Mouse (Mus musculus) forebrain, embryonic 10.5 days (tissue): ENCODE results near the gene Aoc3. TPM values are rescaled to one million over a fixed set of nuclear protein-coding genes. Genes with fewer than 3 reads are reported as not detected.

Experiments used
- DNase-seq: peaks from one replicate; pipeline ENCODE4 v3.0.0-alpha.2; 2017; ENCODE audit warnings: low spot score; ENCODE audit errors: extremely low spot score
- H3K27ac ChIP-seq: fragments of 300-500 bp; sonication (generic); 2 replicates; pipeline ENCODE4 v1.5.1; 2016; ENCODE audit warnings: mild to moderate bottlenecking
- H3K27me3 ChIP-seq: fragments of 300-500 bp; sonication (generic); 2 replicates; pipeline ENCODE4 v1.6.1; 2016; ENCODE audit warnings: mild to moderate bottlenecking; ENCODE audit not compliant: poor library complexity, severe bottlenecking
- H3K36me3 ChIP-seq: fragments of 300-500 bp; sonication (generic); replicated peaks from 2 replicates; pipeline ENCODE4 v1.6.1; 2016; ENCODE audit warnings: mild to moderate bottlenecking, moderate library complexity
- H3K4me1 ChIP-seq: fragments of 300-500 bp; sonication (generic); 2 replicates; pipeline ENCODE4 v1.6.1; 2016
- H3K4me3 ChIP-seq: fragments of 300-500 bp; sonication (generic); 2 replicates; pipeline ENCODE4 v1.5.1; 2016; ENCODE audit warnings: mild to moderate bottlenecking, moderate library complexity
- H3K9me3 ChIP-seq: fragments of 300-500 bp; sonication (generic); 2 replicates; pipeline ENCODE4 v1.6.1; 2016; ENCODE audit warnings: mild to moderate bottlenecking, moderate library complexity
- WGBS: fragments of 180-500 bp; shearing (Covaris S2); methylation state at CpG from one replicate; pipeline ENCODE4 v1.1.7; 2016; 5-methylcytosine and 5-hydroxymethylcytosine counted together
- polyA plus RNA-seq: library from polyadenylated mRNA; unstranded; fragments of >200 nt; fragmentation: Nextera tagmentation; extraction: Ambion mirVana; gene quantifications from 2 replicates; pipeline ENCODE4 v1.2.1, GENCODE M21; 2016

The Aoc3 gene
- polyA plus RNA-seq, result not detected in 2 replicates

DNA sequence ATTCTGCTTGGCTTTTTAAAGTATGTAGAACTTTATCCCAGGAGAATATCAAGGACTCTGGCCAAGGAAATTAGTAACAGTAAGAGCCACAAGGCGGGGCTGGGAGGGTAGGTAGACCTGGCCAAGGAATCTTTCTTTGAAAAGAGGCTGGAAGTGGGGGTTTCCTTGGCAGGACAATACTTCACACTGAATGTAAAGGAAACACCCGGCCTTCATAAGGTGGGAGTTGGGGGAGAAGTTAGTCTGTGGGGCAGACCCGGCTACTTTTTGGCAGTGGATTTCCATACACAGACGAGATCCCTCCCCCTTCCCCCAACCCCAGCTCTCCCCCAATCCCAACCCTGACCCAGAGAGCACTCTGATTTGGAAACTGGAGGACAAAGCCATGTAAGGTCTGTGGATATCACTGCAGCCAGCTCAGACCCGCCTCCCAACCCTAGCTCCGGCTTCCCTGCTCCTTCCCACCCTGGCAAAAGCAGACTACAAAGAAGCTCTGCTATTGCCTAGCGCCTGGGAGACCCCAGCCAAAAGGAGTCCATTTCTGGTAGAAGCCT lies at the start of gene Aoc3:
Gene Aoc3, plus strand, starts transcription at position 235 of the 554 bp plus-strand sequence.
- WGBS, result 82% methylated on average over 7 of the region's 7 CpGs
- Histone ChIP-seq H3K4me3 (no peak within 1 kb of the TSS), H3K27ac (0 out of 2 replicates have a peak within 1 kb of the TSS, but pooled peaks have one; percentile 1), H3K27me3 (no peaks in the 10 kb centered on the region), H3K36me3 (peaks cover 22% of the 10 kb centered on the region), H3K4me1 (peaks cover 20% of the 10 kb centered on the region), H3K9me3 (no peaks in the 10 kb centered on the region)
- no peak for DNase-seq

DNA sequence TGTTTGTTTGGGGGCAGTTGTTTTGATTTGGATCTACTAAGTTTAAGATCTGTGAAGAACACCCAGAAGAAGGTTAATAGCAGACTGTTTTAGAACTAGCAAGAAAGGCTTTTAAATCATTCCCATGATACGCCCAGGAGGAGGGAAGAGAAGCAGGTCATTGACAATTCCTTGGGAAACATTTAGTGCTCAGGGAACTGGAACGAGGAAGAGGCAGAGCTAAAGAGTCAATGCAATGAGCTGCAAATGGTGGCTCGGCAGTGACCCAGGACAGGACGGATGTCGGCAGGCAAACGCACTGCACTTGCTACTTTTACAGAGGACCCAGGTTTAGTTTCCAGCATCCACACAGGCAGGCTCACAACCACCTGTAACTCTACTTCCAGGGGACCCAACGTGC lies 49.6 kb upstream of the Aoc3 start:
- Histone ChIP-seq H3K4me3 (no peak overlapping the region), H3K4me1 (peaks cover 51% of the 10 kb centered on the region), H3K27me3 (peaks cover 63% of the 10 kb centered on the region), H3K27ac (no peak overlapping the region), H3K9me3 (no peaks in the 10 kb centered on the region), H3K36me3 (peaks cover 22% of the 10 kb centered on the region)
- 54% methylated on average over 7 of the region's 7 CpGs for WGBS
- DNase-seq, result no peak

- 17% methylated on average over 5 of the region's 5 CpGs for WGBS
- Histone ChIP-seq H3K4me3 (0 out of 2 replicates have a peak overlapping the region, but pooled peaks have one; percentile 14), H3K27ac (peak overlapping the region; percentile 35; the same call in 1 of the 2 replicates), H3K9me3 (no peaks in the 10 kb centered on the region), H3K27me3 (peaks cover 44% of the 10 kb centered on the region), H3K4me1 (peaks cover 31% of the 10 kb centered on the region), H3K36me3 (peaks cover 23% of the 10 kb centered on the region)
- DNase-seq, result no peak
These were observed 47.5 kb upstream of the Aoc3 start for GRCm38 (mm10) chr11:101282896-101283295.

GRCm38 (mm10) chr11:101283805-101284204 lies 46.6 kb upstream of the Aoc3 start:
- DNase-seq, result no peak
- 81% methylated on average over 4 of the region's 4 CpGs for WGBS
- Histone ChIP-seq H3K27ac (no peak overlapping the region), H3K4me1 (peaks cover 25% of the 10 kb centered on the region), H3K27me3 (peaks cover 44% of the 10 kb centered on the region), H3K36me3 (peaks cover 32% of the 10 kb centered on the region), H3K4me3 (no peak overlapping the region), H3K9me3 (no peaks in the 10 kb centered on the region)

GRCm38 (mm10) chr11:101287306-101287705 lies 43.1 kb upstream of the Aoc3 start:
- no peak overlapping the region for H3K27ac ChIP-seq
- H3K4me1 ChIP-seq, result peaks cover 17% of the 10 kb centered on the region
- H3K4me3 ChIP-seq, result no peak overlapping the region
- WGBS, result 90% methylated on average over 9 of the region's 9 CpGs
- no peaks in the 10 kb centered on the region for H3K9me3 ChIP-seq
- H3K27me3 ChIP-seq, result peaks cover 13% of the 10 kb centered on the region; the same call in 1 of the 2 replicates
- DNase-seq, result no peak
- H3K36me3 ChIP-seq, result peaks cover 67% of the 10 kb centered on the region

GRCm38 (mm10) chr11:101291231-101291630 lies 39.2 kb upstream of the Aoc3 start:
- DNase-seq, result no peak
- Histone ChIP-seq H3K27me3 (no peaks in the 10 kb centered on the region), H3K4me3 (no peak overlapping the region), H3K4me1 (no peaks in the 10 kb centered on the region), H3K27ac (no peak overlapping the region), H3K9me3 (no peaks in the 10 kb centered on the region), H3K36me3 (peaks cover 98% of the 10 kb centered on the region)
- 96% methylated on average over 8 of the region's 8 CpGs for WGBS

DNA sequence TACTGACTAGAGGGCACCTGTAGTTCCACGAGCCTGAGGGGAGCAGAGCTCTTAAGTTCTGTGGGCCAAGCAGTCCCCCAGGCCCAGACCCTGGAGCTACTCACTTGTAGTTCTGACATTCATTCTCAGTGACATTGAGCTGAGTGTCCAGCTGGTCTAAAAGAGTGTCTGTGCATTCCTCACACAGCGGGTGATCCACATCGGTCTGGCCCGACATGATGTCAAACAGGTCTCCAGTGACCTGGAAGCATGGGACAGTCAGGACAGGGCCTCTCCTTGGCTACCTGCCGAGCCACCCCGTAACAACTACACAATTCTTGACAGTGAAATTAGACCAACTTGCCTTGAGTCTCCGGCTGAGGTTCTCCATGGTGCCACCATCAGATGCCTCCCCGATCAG lies 35.2 kb upstream of the Aoc3 start:
- H3K4me3 ChIP-seq, result no peak overlapping the region

DNA sequence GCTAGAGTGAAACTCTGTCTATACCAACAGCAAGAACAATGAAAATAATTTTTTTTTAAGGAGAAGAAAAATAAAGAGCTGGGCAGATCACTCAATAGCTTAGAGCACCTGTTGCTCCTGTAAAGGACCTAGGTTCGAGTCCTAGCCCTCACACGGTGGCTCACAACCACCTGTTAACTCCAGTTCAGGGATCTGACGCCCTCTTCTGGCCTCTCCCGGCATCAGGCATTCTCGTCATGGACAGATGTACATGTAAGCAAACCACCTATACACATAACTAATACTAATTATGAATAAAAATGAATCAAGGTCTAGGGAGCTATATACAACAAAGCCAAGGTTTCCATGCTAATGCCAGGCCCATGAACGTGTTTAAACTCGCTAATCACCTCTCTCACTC lies 29.5 kb upstream of the Aoc3 start:
- H3K36me3 ChIP-seq, result peaks cover 42% of the 10 kb centered on the region
- H3K27me3 ChIP-seq, result no peaks in the 10 kb centered on the region
- 69% methylated on average over 7 of the region's 7 CpGs for WGBS
- no peak overlapping the region for H3K27ac ChIP-seq
- peaks cover 22% of the 10 kb centered on the region for H3K4me1 ChIP-seq
- DNase-seq, result no peak
- no peaks in the 10 kb centered on the region for H3K9me3 ChIP-seq
- H3K4me3 ChIP-seq, result peak overlapping the region; percentile 95

More for the DNA sequence above, 35.2 kb upstream of the Aoc3 start:
- no peak for DNase-seq
- Histone ChIP-seq H3K27ac (no peak overlapping the region), H3K9me3 (no peaks in the 10 kb centered on the region), H3K4me1 (peaks cover under 1% of the 10 kb centered on the region; the same call in 1 of the 2 replicates), H3K27me3 (no peaks in the 10 kb centered on the region), H3K36me3 (peaks cover 97% of the 10 kb centered on the region)
- 94% methylated on average over 8 of the region's 8 CpGs for WGBS

GRCm38 (mm10) chr11:101301299-101302003 lies 29.0 kb upstream of the Aoc3 start:
- WGBS, result 16% methylated on average over 26 of the region's 26 CpGs
- H3K4me1 ChIP-seq, result peaks cover 22% of the 10 kb centered on the region
- H3K27me3 ChIP-seq, result no peaks in the 10 kb centered on the region
- DNase-seq, result no peak
- H3K4me3 ChIP-seq, result peak overlapping the region; percentile 95
- H3K9me3 ChIP-seq, result no peaks in the 10 kb centered on the region
- H3K27ac ChIP-seq, result peak overlapping the region; percentile 87
- peaks cover 36% of the 10 kb centered on the region for H3K36me3 ChIP-seq

- peaks cover 22% of the 10 kb centered on the region for H3K4me1 ChIP-seq
- H3K27me3 ChIP-seq, result no peaks in the 10 kb centered on the region
- DNase-seq, result peak; percentile 96
- 7% methylated on average over 39 of the region's 39 CpGs for WGBS
- peaks cover 30% of the 10 kb centered on the region for H3K36me3 ChIP-seq
- no peaks in the 10 kb centered on the region for H3K9me3 ChIP-seq
- peak within 1 kb of the TSS; percentile 95 for H3K4me3 ChIP-seq
- peak within 1 kb of the TSS; percentile 87 for H3K27ac ChIP-seq
These were observed 28.2 kb upstream of the Aoc3 start, which contains the start of gene Becn1 for GRCm38 (mm10) chr11:101302004-101302798. Becn1 (minus strand) TSS chr11:101302286.

GRCm38 (mm10) chr11:101307744-101308143 lies 22.7 kb upstream of the Aoc3 start:
- 47% methylated on average over 5 of the region's 5 CpGs for WGBS

DNA sequence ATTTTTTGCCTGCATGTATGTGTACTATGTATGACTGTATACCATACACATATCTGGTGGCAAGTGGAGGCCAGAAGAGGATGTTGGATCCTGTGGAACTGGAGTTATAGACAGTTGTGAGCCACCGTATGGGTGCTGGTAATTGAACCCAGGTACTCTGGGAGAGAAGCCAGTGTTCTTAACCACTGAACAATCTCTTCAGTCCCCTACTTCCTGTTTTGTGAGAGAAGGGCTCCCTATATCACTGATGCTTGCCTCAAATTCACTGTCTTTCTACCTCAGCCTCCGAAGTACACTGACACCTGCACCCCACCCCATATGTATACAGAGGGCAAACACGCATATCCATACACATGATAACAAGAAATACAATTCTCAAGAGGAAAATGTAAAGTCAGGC lies 19.3 kb upstream of the Aoc3 start:
- H3K4me1 ChIP-seq, result peaks cover 3% of the 10 kb centered on the region; the same call in 1 of the 2 replicates
- no peaks in the 10 kb centered on the region for H3K9me3 ChIP-seq
- 90% methylated on average over 3 of the region's 3 CpGs for WGBS
- H3K4me3 ChIP-seq, result no peak overlapping the region
- no peak overlapping the region for H3K27ac ChIP-seq
- no peaks in the 10 kb centered on the region for H3K27me3 ChIP-seq
- no peaks in the 10 kb centered on the region for H3K36me3 ChIP-seq
- no peak for DNase-seq

More at GRCm38 (mm10) chr11:101307744-101308143, 22.7 kb upstream of the Aoc3 start:
- H3K9me3 ChIP-seq, result no peaks in the 10 kb centered on the region
- H3K4me3 ChIP-seq, result no peak overlapping the region
- no peaks in the 10 kb centered on the region for H3K4me1 ChIP-seq
- H3K27ac ChIP-seq, result no peak overlapping the region
- H3K36me3 ChIP-seq, result no peaks in the 10 kb centered on the region
- DNase-seq, result no peak
- no peaks in the 10 kb centered on the region for H3K27me3 ChIP-seq
